Mouse (Mus musculus) liver, adult 2 months (tissue): ENCODE results near the gene Myo6. TPM values are rescaled to one million over a fixed set of nuclear protein-coding genes. Genes with fewer than 3 reads are reported as not detected.

Source experiments
- DNase-seq: peaks from one replicate; pipeline ENCODE4 v3.0.0-alpha.2; 2011; ENCODE audit warnings: low read depth, low spot score; ENCODE audit errors: extremely low read depth
- H3K27ac ChIP-seq: fragments of 200-500 bp; replicated peaks from 2 replicates; pipeline ENCODE4 v1.5.1; 2012; ENCODE audit warnings: low read depth, mild to moderate bottlenecking, control low read depth, inconsistent platforms, low read length; ENCODE audit not compliant: insufficient read depth
- H3K27me3 ChIP-seq: fragments of 200-500 bp; 2 replicates; pipeline ENCODE4 v1.6.1; 2012; ENCODE audit warnings: mild to moderate bottlenecking, moderate library complexity, low read length, inconsistent platforms; ENCODE audit not compliant: control insufficient read depth, insufficient read depth
- H3K36me3 ChIP-seq: fragments of 200-500 bp; 2 replicates; pipeline ENCODE4 v1.6.1; 2012; ENCODE audit warnings: low read length, inconsistent platforms; ENCODE audit not compliant: control insufficient read depth, insufficient read depth
- H3K4me1 ChIP-seq: fragments of 200-500 bp; 2 replicates; pipeline ENCODE4 v1.6.1; 2011; ENCODE audit warnings: low read length; ENCODE audit not compliant: control insufficient read depth, insufficient read depth
- H3K4me3 ChIP-seq: fragments of 200-500 bp; 2 replicates; pipeline ENCODE4 v1.5.1; 2011; ENCODE audit warnings: low read depth, mild to moderate bottlenecking, control low read depth, low read length, moderate library complexity; ENCODE audit not compliant: insufficient read depth
- H3K79me2 ChIP-seq: fragments of 200-500 bp; 2 replicates; pipeline ENCODE4 v1.6.1; 2012; ENCODE audit warnings: inconsistent platforms, mild to moderate bottlenecking, low read length, moderate library complexity; ENCODE audit not compliant: control insufficient read depth, insufficient read depth
- H3K9ac ChIP-seq: fragments of 200-500 bp; 2 replicates; pipeline ENCODE4 v1.6.1; 2012; ENCODE audit warnings: low read depth, mild to moderate bottlenecking, control low read depth, inconsistent platforms, low read length
- CTCF ChIP-seq: fragments of 200-500 bp; IDR thresholded peaks from 2 replicates; pipeline ENCODE4 v1.5.1; 2011; ENCODE audit warnings: low read depth, low read length, control low read depth
- POLR2A ChIP-seq: fragments of 200-500 bp; IDR thresholded peaks from 2 replicates; pipeline ENCODE4 v1.6.1; 2011; ENCODE audit warnings: low read length, control low read depth; ENCODE audit not compliant: insufficient read depth; ENCODE audit errors: extremely low read depth
- WGBS: fragments of 180-500 bp; shearing (Covaris S2); methylation state at CpG from one replicate; pipeline ENCODE4 v1.1.7; 2018; 5-methylcytosine and 5-hydroxymethylcytosine counted together
- polyA plus RNA-seq: library from polyadenylated mRNA; depleted of rRNA; stranded (reverse); fragments of >200 nt; gene quantifications from 2 replicates; pipeline ENCODE4 v1.2.3, GENCODE M21; 2012; rRNA removed
- total RNA-seq: library from RNA; depleted of rRNA; stranded (reverse); fragments of >200 nt; gene quantifications from 2 replicates; pipeline ENCODE4 v1.2.3, GENCODE M21; 2014; rRNA removed

The Myo6 gene
- total RNA-seq (31.0 and 31.7 TPM in 2 replicates), polyA plus RNA-seq (8.2 and 12.4 TPM in 2 replicates)

- H3K9ac ChIP-seq: peak within 1 kb of the TSS; percentile 100
- under 1% methylated on average over 69 of the region's 69 CpGs for WGBS
- peaks cover 16% of the 10 kb centered on the region; the same call in 1 of the 2 replicates for H3K79me2 ChIP-seq
- no peaks in the 10 kb centered on the region for H3K27me3 ChIP-seq
- H3K36me3 ChIP-seq: no peaks in the 10 kb centered on the region
- DNase-seq: peak; percentile 79
- peaks cover 6% of the 10 kb centered on the region for H3K4me1 ChIP-seq
- TF ChIP-seq CTCF (no peak), POLR2A (peak; percentile 98)
- H3K4me3 ChIP-seq: peak within 1 kb of the TSS; percentile 98
- H3K27ac ChIP-seq: peak within 1 kb of the TSS; percentile 98
Observed at GRCm38 (mm10) chr9:80164611-80165474, at the start of gene Myo6. Gene Myo6, plus strand, starts transcription at chr9:80165031.

- H3K36me3 ChIP-seq: peaks cover 40% of the 10 kb centered on the region
- 88% methylated on average over 10 of the region's 10 CpGs for WGBS
Observed at GRCm38 (mm10) chr9:80145992-80146587, 18.7 kb upstream of the Myo6 start.

GRCm38 (mm10) chr9:80149594-80149993 is 15.2 kb upstream of the Myo6 start:
- Histone ChIP-seq H3K4me1 (no peaks in the 10 kb centered on the region), H3K27me3 (no peaks in the 10 kb centered on the region), H3K4me3 (no peak overlapping the region), H3K79me2 (no peaks in the 10 kb centered on the region), H3K36me3 (peaks cover 16% of the 10 kb centered on the region), H3K9ac (no peak overlapping the region), H3K27ac (no peak overlapping the region)
- DNase-seq: no peak
- no peak for TF ChIP-seq CTCF
- no peak for TF ChIP-seq POLR2A
- 90% methylated on average over 5 of the region's 5 CpGs for WGBS

More at GRCm38 (mm10) chr9:80145992-80146587, 18.7 kb upstream of the Myo6 start:
- no peak for DNase-seq
- Histone ChIP-seq H3K27me3 (no peaks in the 10 kb centered on the region), H3K9ac (no peak overlapping the region), H3K4me1 (no peaks in the 10 kb centered on the region), H3K4me3 (no peak overlapping the region), H3K79me2 (no peaks in the 10 kb centered on the region), H3K27ac (no peak overlapping the region)
- no peak for TF ChIP-seq CTCF

- Histone ChIP-seq H3K27ac (no peak overlapping the region), H3K27me3 (no peaks in the 10 kb centered on the region), H3K4me1 (no peaks in the 10 kb centered on the region), H3K36me3 (no peaks in the 10 kb centered on the region), H3K4me3 (no peak overlapping the region), H3K9ac (no peak overlapping the region), H3K79me2 (no peaks in the 10 kb centered on the region)
- no peak for TF ChIP-seq CTCF
- TF ChIP-seq POLR2A: no peak
- DNase-seq: no peak
- 80% methylated on average over 5 of the region's 5 CpGs for WGBS
Observed at GRCm38 (mm10) chr9:80155277-80155676, 9.6 kb upstream of the Myo6 start.

- H3K4me3 ChIP-seq: no peak overlapping the region
- H3K79me2 ChIP-seq: no peaks in the 10 kb centered on the region
- DNase-seq: no peak
- H3K27ac ChIP-seq: no peak overlapping the region
- WGBS: 85% methylated on average over 5 of the region's 5 CpGs
- no peak overlapping the region for H3K9ac ChIP-seq
- no peaks in the 10 kb centered on the region for H3K27me3 ChIP-seq
- H3K36me3 ChIP-seq: no peaks in the 10 kb centered on the region
- TF ChIP-seq POLR2A (no peak), CTCF (no peak)
- no peaks in the 10 kb centered on the region for H3K4me1 ChIP-seq
Observed at GRCm38 (mm10) chr9:80156780-80157179, 8.1 kb upstream of the Myo6 start.
